Mouse (Mus musculus) CH12.LX (cell line): ENCODE measurements at regions not wholly inside any gene's neighbourhood (a gene's known extent, or its start where the extent isn't known, plus 50 kb on each side); places are given as distances from the start of the nearest gene placed in this dataset.

Source experiments
- DNase-seq: peaks from one replicate; pipeline ENCODE4 v3.0.0-alpha.2; 2013; ENCODE audit errors: extremely low read depth
- H3K27ac ChIP-seq: 2 replicates; pipeline ENCODE4 v1.5.1; 2012; ENCODE audit warnings: low read depth, mild to moderate bottlenecking, control low read depth, moderate library complexity; ENCODE audit not compliant: insufficient read depth
- H3K27me3 ChIP-seq: replicated peaks from 2 replicates; pipeline ENCODE3; 2012; ENCODE audit warnings: inconsistent platforms
- H3K36me3 ChIP-seq, 2 experiments: replicated peaks in 1 of 2; 2 replicates each; pipeline versions ENCODE3 to v1.6.1; 2012; ENCODE audit warnings: inconsistent platforms in 1 of 2, low read length in 1 of 2, mild to moderate bottlenecking in 1 of 2, mixed read lengths in 1 of 2, moderate library complexity in 1 of 2; ENCODE audit not compliant: control insufficient read depth in 1 of 2, insufficient read depth in 1 of 2
- H3K4me1 ChIP-seq, 2 experiments: 2 replicates each; pipeline ENCODE4 v1.6.1; 2012; ENCODE audit warnings: inconsistent platforms in 1 of 2, moderate library complexity in 1 of 2; ENCODE audit not compliant: insufficient read depth in 2 of 2, control insufficient read depth in 1 of 2
- H3K4me2 ChIP-seq: 2 replicates; pipeline ENCODE4 v1.6.1; 2012; ENCODE audit warnings: low read depth, mild to moderate bottlenecking, control low read depth; ENCODE audit not compliant: poor library complexity, insufficient read depth, severe bottlenecking
- H3K4me3 ChIP-seq, 3 experiments: fragments of 150-350 bp in 1 of 3; sonication (generic) in 1 of 3; replicated peaks in 1 of 3; 2 replicates each; pipeline versions ENCODE3 to v1.5.1; 2011 to 2012; ENCODE audit warnings: low read depth in 2 of 3, low read length in 2 of 3, mild to moderate bottlenecking in 2 of 3, moderate library complexity in 2 of 3, control low read depth in 1 of 3, improper control_type of control experiment in 1 of 3, inconsistent platforms in 1 of 3, mixed read lengths in 1 of 3; ENCODE audit not compliant: poor library complexity in 1 of 3
- H3K79me2 ChIP-seq: replicated peaks from 2 replicates; pipeline ENCODE4 v1.6.1; 2012; ENCODE audit warnings: mild to moderate bottlenecking, moderate library complexity; ENCODE audit not compliant: control insufficient read depth, poor library complexity, insufficient read depth, severe bottlenecking; ENCODE audit errors: extremely low read depth
- H3K9ac ChIP-seq: 2 replicates; pipeline ENCODE4 v1.6.1; 2012; ENCODE audit warnings: low read depth, mild to moderate bottlenecking, control low read depth, moderate library complexity; ENCODE audit not compliant: insufficient read depth
- H3K9me3 ChIP-seq: replicated peaks from 2 replicates; pipeline ENCODE3; 2012; ENCODE audit warnings: low read length, inconsistent platforms, mixed read lengths
- CHD1 ChIP-seq: IDR thresholded peaks from 2 replicates; pipeline ENCODE4 v1.6.1; 2012; ENCODE audit warnings: low read depth, low read length, improper control_type of control experiment, inconsistent platforms
- CHD2 ChIP-seq: IDR thresholded peaks from 2 replicates; pipeline ENCODE4 v1.6.1; 2011; ENCODE audit warnings: low read length, improper control_type of control experiment
- CTCF ChIP-seq, 2 experiments: IDR thresholded peaks in 1 of 2; conservative IDR thresholded peaks in 1 of 2; 2 replicates each; pipeline ENCODE4 v1.5.1; 2011 to 2012; ENCODE audit warnings: low read depth in 2 of 2, low read length in 2 of 2, improper control_type of control experiment in 1 of 2, inconsistent platforms in 1 of 2, mild to moderate bottlenecking in 1 of 2, moderate library complexity in 1 of 2
- E2F4 ChIP-seq: IDR thresholded peaks from 2 replicates; pipeline ENCODE4 v1.6.1; 2011; ENCODE audit warnings: low read depth, low read length, improper control_type of control experiment; ENCODE audit not compliant: insufficient replicate concordance
- ELF1 ChIP-seq: IDR thresholded peaks from 2 replicates; pipeline ENCODE4 v1.6.1; 2014; ENCODE audit warnings: low read depth, mild to moderate bottlenecking, inconsistent platforms, low read length, improper control_type of control experiment
- EP300 ChIP-seq: IDR thresholded peaks from 2 replicates; pipeline ENCODE4 v1.6.1; 2011; ENCODE audit warnings: low read length, improper control_type of control experiment
- ETS1 ChIP-seq: conservative IDR thresholded peaks from 2 replicates; pipeline ENCODE4 v1.6.1; 2012; ENCODE audit warnings: low read depth, mild to moderate bottlenecking, inconsistent platforms, low read length, improper control_type of control experiment, moderate library complexity
- HCFC1 ChIP-seq: IDR thresholded peaks from 2 replicates; pipeline ENCODE4 v1.6.1; 2012; ENCODE audit warnings: low read depth, mild to moderate bottlenecking, inconsistent platforms, low read length, improper control_type of control experiment
- IRF4 ChIP-seq: IDR thresholded peaks from 2 replicates; pipeline ENCODE4 v1.6.1; 2014; ENCODE audit warnings: low read depth, mild to moderate bottlenecking, inconsistent platforms, low read length, improper control_type of control experiment
- JUND ChIP-seq: conservative IDR thresholded peaks from 2 replicates; pipeline ENCODE4 v1.6.1; 2011; ENCODE audit warnings: low read depth, low read length, improper control_type of control experiment
- MAFK ChIP-seq: IDR thresholded peaks from 2 replicates; pipeline ENCODE4 v1.6.1; 2011; ENCODE audit warnings: low read length, improper control_type of control experiment; ENCODE audit not compliant: insufficient replicate concordance
- MAZ ChIP-seq: IDR thresholded peaks from 2 replicates; pipeline ENCODE4 v1.6.1; 2012; ENCODE audit warnings: low read depth, mild to moderate bottlenecking, inconsistent platforms, low read length, improper control_type of control experiment, moderate library complexity
- MEF2A ChIP-seq: IDR thresholded peaks from 2 replicates; pipeline ENCODE4 v1.6.1; 2014; ENCODE audit warnings: low read depth, mild to moderate bottlenecking, inconsistent platforms, low read length, improper control_type of control experiment, borderline replicate concordance
- MXI1 ChIP-seq: IDR thresholded peaks from 2 replicates; pipeline ENCODE4 v1.6.1; 2011; ENCODE audit warnings: mild to moderate bottlenecking, low read depth, low read length, improper control_type of control experiment
- MYC ChIP-seq: IDR thresholded peaks from 2 replicates; pipeline ENCODE4 v1.6.1; 2011; ENCODE audit warnings: low read depth, mild to moderate bottlenecking, improper control_type of control experiment, low read length
- NELFE ChIP-seq: IDR thresholded peaks from 2 replicates; pipeline ENCODE4 v1.6.1; 2011; ENCODE audit warnings: low read depth, low read length, improper control_type of control experiment
- NRF1 ChIP-seq: IDR thresholded peaks from 2 replicates; pipeline ENCODE4 v1.6.1; 2014; ENCODE audit warnings: low read depth, mild to moderate bottlenecking, inconsistent platforms, low read length, improper control_type of control experiment, moderate library complexity
- PAX5 ChIP-seq: IDR thresholded peaks from 2 replicates; pipeline ENCODE4 v1.6.1; 2012; ENCODE audit warnings: low read length, inconsistent platforms, mixed read lengths
- POLR2AphosphoS2 ChIP-seq: IDR thresholded peaks from 2 replicates; pipeline ENCODE4 v1.6.1; 2011; ENCODE audit warnings: low read depth, low read length, improper control_type of control experiment
- SIN3A ChIP-seq: IDR thresholded peaks from 2 replicates; pipeline ENCODE4 v1.6.1; 2012; ENCODE audit warnings: low read length, improper control_type of control experiment, inconsistent platforms
- TCF12 ChIP-seq: IDR thresholded peaks from 2 replicates; pipeline ENCODE4 v1.6.1; 2014; ENCODE audit warnings: low read depth, mild to moderate bottlenecking, inconsistent platforms, low read length, improper control_type of control experiment
- USF1 ChIP-seq: IDR thresholded peaks from 2 replicates; pipeline ENCODE4 v1.6.1; 2014; ENCODE audit warnings: low read depth, mild to moderate bottlenecking, inconsistent platforms, low read length, improper control_type of control experiment
- USF2 ChIP-seq: conservative IDR thresholded peaks from 2 replicates; pipeline ENCODE4 v1.6.1; 2011; ENCODE audit warnings: low read depth, low read length, improper control_type of control experiment
- ZKSCAN1 ChIP-seq: IDR thresholded peaks from 2 replicates; pipeline ENCODE4 v1.6.1; 2012; ENCODE audit warnings: low read depth, inconsistent platforms, low read length, improper control_type of control experiment, borderline replicate concordance
- ZMIZ1 ChIP-seq: IDR thresholded peaks from 2 replicates; pipeline ENCODE4 v1.6.1; 2012; ENCODE audit warnings: low read depth, mild to moderate bottlenecking, inconsistent platforms, low read length, improper control_type of control experiment
- ZNF384 ChIP-seq: IDR thresholded peaks from 2 replicates; pipeline ENCODE4 v1.6.1; 2012; ENCODE audit warnings: low read depth, low read length, improper control_type of control experiment, inconsistent platforms
- dilution Hi-C: fragments of 300-500 bp; cut with MboI; formaldehyde crosslinking; loops from 2 replicates; pipeline ENCODE4 v1.14.3; 2020; ENCODE audit warnings: low sequenced_read_pairs; ENCODE audit not compliant: extremely low pct_unique_long_range_greater_than_20kb, extremely low pct_ligation_motif_present
- in situ Hi-C: fragments of 300-500 bp; cut with MboI; formaldehyde crosslinking; loops from 3 replicates; pipeline ENCODE4 v1.14.3; 2019; ENCODE audit warnings: low sequenced_read_pairs, low pct_ligation_motif_present, low pct_unique_long_range_greater_than_20kb, mixed read lengths

DNA sequence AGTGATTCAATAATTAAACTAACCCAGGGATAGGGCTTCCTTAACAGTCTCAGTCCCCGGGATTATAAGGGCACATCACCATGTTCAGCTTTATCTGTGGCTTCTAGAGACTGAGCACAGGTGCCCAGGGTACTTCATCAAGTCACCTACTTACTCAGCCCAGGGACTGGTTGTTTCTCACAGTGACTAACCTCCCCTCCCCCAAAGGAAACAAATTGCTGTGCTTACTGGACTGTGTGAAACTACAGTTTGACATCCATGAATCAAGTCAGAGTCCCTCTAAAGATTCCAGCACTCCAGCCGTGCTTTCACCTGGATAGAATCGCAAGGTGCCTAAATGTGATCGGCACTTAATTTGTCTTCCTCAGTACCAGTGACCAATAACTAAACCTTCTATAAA is 125.2 kb downstream of the Fam84b start:
- dilution Hi-C loops = no loop called here
- no peaks in the 10 kb centered on the region for H3K9me3 ChIP-seq
- no peak overlapping the region for H3K27ac ChIP-seq
- TF ChIP-seq ELF1 (no peak), USF2 (no peak), CHD2 (no peak)
- DNase-seq = no peak
- H3K4me1 ChIP-seq = no peaks in the 10 kb centered on the region
- in situ Hi-C loops = no loop called here
- H3K79me2 ChIP-seq = no peaks in the 10 kb centered on the region
- no peak overlapping the region for H3K4me3 ChIP-seq
- H3K9ac ChIP-seq = no peak overlapping the region
- H3K4me2 ChIP-seq = no peak overlapping the region
- H3K36me3 ChIP-seq = no peaks in the 10 kb centered on the region
- H3K27me3 ChIP-seq = no peaks in the 10 kb centered on the region

DNA sequence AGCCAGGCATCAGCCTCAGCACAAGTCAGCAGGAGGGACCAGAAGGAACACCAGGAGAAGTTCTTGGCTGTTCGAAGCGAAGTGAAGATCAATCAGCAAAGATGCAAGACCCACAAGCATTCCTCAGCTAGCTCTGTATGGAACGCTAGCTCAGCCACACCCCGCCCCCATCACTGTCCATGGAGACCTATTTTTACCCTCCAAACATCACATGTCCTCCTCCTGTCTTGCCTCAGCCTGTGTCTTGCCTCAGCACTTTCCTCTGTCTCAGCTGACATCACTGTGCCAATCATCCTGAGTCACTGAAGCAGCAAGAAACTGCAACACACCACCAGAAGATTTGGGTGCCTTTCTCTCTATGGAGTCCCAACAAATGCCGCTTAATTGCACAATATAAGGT is 134.2 kb downstream of the Fam84b start:
- Histone ChIP-seq H3K4me1 (peaks cover 0 to 4% of the 10 kb centered on the region in 2 experiments; a peak in 2 of 4 replicates), H3K9me3 (no peaks in the 10 kb centered on the region), H3K9ac (no peak overlapping the region), H3K36me3 (no peaks in the 10 kb centered on the region), H3K4me3 (no peak overlapping the region), H3K27me3 (no peaks in the 10 kb centered on the region), H3K27ac (no peak overlapping the region), H3K79me2 (no peaks in the 10 kb centered on the region), H3K4me2 (no peak overlapping the region)
- no peak for DNase-seq
- in situ Hi-C loops = no loop called here
- dilution Hi-C loops = no loop called here
- TF ChIP-seq SIN3A (no peak), HCFC1 (no peak), ZKSCAN1 (no peak), MYC (no peak), MEF2A (no peak), POLR2AphosphoS2 (no peak), TCF12 (no peak), CHD1 (no peak), E2F4 (no peak), ZNF384 (no peak), MAZ (no peak)

DNA sequence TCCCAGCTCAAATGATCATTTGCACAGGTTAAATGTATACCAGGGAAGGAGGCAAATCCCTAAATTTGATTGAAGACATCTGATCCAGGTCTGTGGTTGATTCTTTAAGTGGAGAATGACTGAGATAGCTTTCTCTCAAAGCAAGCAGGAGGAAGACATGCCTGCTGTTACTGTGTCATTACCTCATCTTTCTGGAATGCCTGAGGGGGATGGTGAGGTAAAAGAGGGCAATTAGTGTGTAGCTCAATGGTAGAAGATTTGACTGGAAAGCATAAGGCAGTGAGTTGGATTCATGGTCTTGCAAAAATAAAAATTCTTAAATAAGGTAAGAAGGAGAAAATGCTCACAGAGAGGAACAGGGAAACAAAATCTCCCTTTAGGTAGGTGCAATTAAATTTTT is 144.9 kb downstream of the Fam84b start:
- in situ Hi-C loops (no loop called here), dilution Hi-C loops (no loop called here)
- Histone ChIP-seq H3K36me3 (no peaks in the 10 kb centered on the region), H3K27ac (no peak overlapping the region), H3K79me2 (no peaks in the 10 kb centered on the region), H3K9me3 (no peaks in the 10 kb centered on the region), H3K9ac (no peak overlapping the region), H3K4me2 (no peak overlapping the region), H3K4me1 (no peaks in the 10 kb centered on the region), H3K4me3 (no peak overlapping the region), H3K27me3 (no peaks in the 10 kb centered on the region)
- no peak for TF ChIP-seq ZMIZ1
- no peak for TF ChIP-seq MXI1
- no peak for TF ChIP-seq JUND
- no peak for TF ChIP-seq NELFE
- TF ChIP-seq EP300 = no peak
- TF ChIP-seq MAZ = no peak
- TF ChIP-seq NRF1 = no peak
- no peak for TF ChIP-seq USF2
- TF ChIP-seq USF1 = no peak
- TF ChIP-seq ZKSCAN1 = no peak
- no peak for TF ChIP-seq ETS1
- no peak for TF ChIP-seq IRF4
- TF ChIP-seq MAFK = no peak
- TF ChIP-seq ELF1 = no peak
- TF ChIP-seq CTCF (conservative IDR thresholded peaks at IDR 0.05 in 1 of 2, IDR thresholded peaks at IDR 0.05 in 1 of 2; ENCODE audit: low read depth in 2 of 2, low read length in 2 of 2) = no peak
- no peak for TF ChIP-seq PAX5
- TF ChIP-seq HCFC1 = no peak
- no peak for TF ChIP-seq MYC
- no peak for DNase-seq
